Mouse (Mus musculus) embryonic facial prominence, embryonic 15.5 days (tissue): ENCODE data around the gene Gm5129. TPM values are rescaled to one million over a fixed set of nuclear protein-coding genes. Genes with fewer than 3 reads are reported as not detected.
"Not testable (repeated sequence)": the region's sequence is repeated elsewhere in the genome, so short reads cannot be mapped to it uniquely, and the experiment has no call there.

ENCODE experiments used
- ATAC-seq: fragments of 200-750 bp; cut with Nextera tagmentation; 2 replicates; pipeline ENCODE4 v1.8.0; 2017; ENCODE audit warnings: low read depth, moderate TSS enrichment; ENCODE audit not compliant: insufficient number of reproducible peaks, low FRiP score, low TSS enrichment
- H3K27ac ChIP-seq: fragments of 300-500 bp; sonication (generic); replicated peaks from 2 replicates; pipeline ENCODE4 v1.5.1; 2015; ENCODE audit warnings: mild to moderate bottlenecking, inconsistent platforms
- H3K27me3 ChIP-seq: fragments of 300-500 bp; sonication (generic); 2 replicates; pipeline ENCODE4 v1.6.1; 2015; ENCODE audit warnings: inconsistent platforms
- H3K36me3 ChIP-seq: fragments of 300-500 bp; sonication (generic); 2 replicates; pipeline ENCODE4 v1.6.1; 2015; ENCODE audit warnings: mild to moderate bottlenecking, inconsistent platforms
- H3K4me1 ChIP-seq: fragments of 300-500 bp; sonication (generic); 2 replicates; pipeline ENCODE4 v1.6.1; 2015; ENCODE audit warnings: inconsistent platforms
- H3K4me2 ChIP-seq: fragments of 300-500 bp; sonication (generic); replicated peaks from 2 replicates; pipeline ENCODE4 v1.6.1; 2015; ENCODE audit warnings: mild to moderate bottlenecking, inconsistent platforms
- H3K4me3 ChIP-seq: fragments of 300-500 bp; sonication (generic); replicated peaks from 2 replicates; pipeline ENCODE4 v1.5.1; 2015; ENCODE audit warnings: mild to moderate bottlenecking, inconsistent platforms
- H3K9ac ChIP-seq: fragments of 300-500 bp; sonication (generic); 2 replicates; pipeline ENCODE4 v1.6.1; 2015; ENCODE audit warnings: inconsistent platforms
- H3K9me3 ChIP-seq: fragments of 300-500 bp; sonication (generic); replicated peaks from 2 replicates; pipeline ENCODE4 v1.6.1; 2016; ENCODE audit warnings: inconsistent platforms
- WGBS: fragments of 180-500 bp; shearing (Covaris S2); methylation state at CpG from one replicate; pipeline ENCODE4 v1.1.7; 2015; 5-methylcytosine and 5-hydroxymethylcytosine counted together
- polyA plus RNA-seq: library from polyadenylated mRNA; unstranded; fragments of >200 nt; fragmentation: Nextera tagmentation; extraction: Ambion mirVana; gene quantifications from 2 replicates; pipeline ENCODE4 v1.2.1, GENCODE M21; 2015

Gm5129 gene
- polyA plus RNA-seq, 1 experiment from 2014 or later, result not detected

- Histone ChIP-seq H3K4me2 (no peak overlapping the region), H3K9me3 (no peaks in the 10 kb centered on the region), H3K4me3 (no peak overlapping the region), H3K9ac (no peak overlapping the region), H3K27ac (no peak overlapping the region), H3K4me1 (no peaks in the 10 kb centered on the region), H3K27me3 (no peaks in the 10 kb centered on the region), H3K36me3 (peaks cover 77% of the 10 kb centered on the region)
- ATAC-seq, result no peak
These were observed 17.2 kb upstream of the Gm5129 start for GRCm38 (mm10) chr5:29752894-29753293.

- Histone ChIP-seq H3K27ac (no peak overlapping the region), H3K27me3 (no peaks in the 10 kb centered on the region), H3K9me3 (no peaks in the 10 kb centered on the region), H3K4me2 (no peak overlapping the region), H3K36me3 (peaks cover 65% of the 10 kb centered on the region), H3K4me1 (no peaks in the 10 kb centered on the region), H3K9ac (no peak overlapping the region), H3K4me3 (no peak overlapping the region)
- ATAC-seq, result no peak
These were observed 15.6 kb upstream of the Gm5129 start for GRCm38 (mm10) chr5:29751306-29751705.

- Histone ChIP-seq H3K27me3 (no peaks in the 10 kb centered on the region), H3K4me2 (no peak overlapping the region), H3K9ac (no peak overlapping the region), H3K36me3 (peaks cover 34% of the 10 kb centered on the region), H3K27ac (no peak overlapping the region), H3K4me3 (no peak overlapping the region), H3K4me1 (no peaks in the 10 kb centered on the region), H3K9me3 (no peaks in the 10 kb centered on the region)
- ATAC-seq, result no peak
- 91% methylated on average over 2 of the region's 2 CpGs for WGBS
These were observed 11.9 kb upstream of the Gm5129 start for GRCm38 (mm10) chr5:29747661-29748060.

DNA sequence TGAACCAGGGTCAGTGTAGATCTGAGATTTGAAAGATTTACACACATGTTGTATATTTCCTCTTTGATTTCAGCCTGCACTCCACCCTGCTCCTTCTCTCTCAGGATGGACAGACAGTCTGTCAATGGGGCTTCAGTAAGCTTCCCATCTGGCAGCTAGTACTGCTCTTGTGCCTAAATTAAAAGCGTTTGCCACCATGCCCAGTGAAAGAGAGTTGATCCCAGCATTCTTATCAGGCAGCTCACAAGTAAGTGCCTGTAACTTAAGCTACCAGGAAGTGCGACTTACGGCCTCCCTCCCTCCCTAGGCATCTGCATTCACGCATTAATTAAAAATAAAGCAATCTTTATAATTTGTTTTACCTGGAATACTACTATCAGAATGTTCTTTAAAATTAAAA lies 5.4 kb upstream of the Gm5129 start:
- Histone ChIP-seq H3K27ac (no peak overlapping the region), H3K27me3 (no peaks in the 10 kb centered on the region), H3K36me3 (peaks cover 6% of the 10 kb centered on the region; the same call in 1 of the 2 replicates), H3K9me3 (no peaks in the 10 kb centered on the region), H3K9ac (no peak overlapping the region), H3K4me2 (no peak overlapping the region), H3K4me3 (no peak overlapping the region), H3K4me1 (peaks cover 16% of the 10 kb centered on the region)
- 73% methylated on average over 4 of the region's 4 CpGs for WGBS
- ATAC-seq, result no peak

DNA sequence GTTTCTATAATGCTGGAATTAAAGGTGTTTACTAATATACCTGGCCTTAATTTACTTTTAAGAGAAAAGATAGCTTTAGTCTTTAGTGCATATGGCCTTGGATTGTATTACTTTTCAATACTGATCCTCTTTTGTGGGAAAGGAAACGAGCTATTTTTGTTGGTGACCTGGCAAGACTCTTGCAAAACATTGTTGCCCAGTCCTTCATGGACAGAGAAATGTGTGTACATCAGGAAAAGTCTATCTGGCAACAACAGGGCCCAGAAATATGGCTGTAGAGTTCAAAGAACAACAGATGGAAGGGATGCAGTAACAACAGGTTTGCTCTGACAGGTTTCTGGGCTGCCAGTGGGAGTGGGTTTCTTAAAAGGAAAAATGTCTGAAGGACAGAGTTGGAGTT lies 4.9 kb upstream of the Gm5129 start:
- Histone ChIP-seq H3K9ac (no peak overlapping the region), H3K4me2 (no peak overlapping the region), H3K27me3 (no peaks in the 10 kb centered on the region), H3K36me3 (peaks cover 6% of the 10 kb centered on the region; the same call in 1 of the 2 replicates), H3K4me1 (peaks cover 16% of the 10 kb centered on the region), H3K27ac (no peak overlapping the region), H3K9me3 (no peaks in the 10 kb centered on the region), H3K4me3 (no peak overlapping the region)
- WGBS, result 71% methylated on average over 1 of the region's 1 CpGs
- no peak for ATAC-seq

- 82% methylated on average over 4 of the region's 4 CpGs for WGBS
- no peaks in the 10 kb centered on the region for H3K9me3 ChIP-seq
- H3K4me2 ChIP-seq, result no peak overlapping the region
- H3K4me1 ChIP-seq, result peaks cover 20% of the 10 kb centered on the region
- no peak overlapping the region for H3K9ac ChIP-seq
- no peak overlapping the region for H3K27ac ChIP-seq
- H3K36me3 ChIP-seq, result peaks cover 6% of the 10 kb centered on the region; the same call in 1 of the 2 replicates
- no peak for ATAC-seq
- no peak overlapping the region for H3K4me3 ChIP-seq
- no peaks in the 10 kb centered on the region for H3K27me3 ChIP-seq
These were observed 2.3 kb upstream of the Gm5129 start for GRCm38 (mm10) chr5:29738076-29738475.

GRCm38 (mm10) chr5:29737471-29737870 lies 1.7 kb upstream of the Gm5129 start:
- Histone ChIP-seq H3K27ac (no peak overlapping the region), H3K4me3 (peak overlapping the region; percentile 65), H3K9ac (no peak overlapping the region), H3K27me3 (no peaks in the 10 kb centered on the region), H3K36me3 (peaks cover 3% of the 10 kb centered on the region; the same call in 1 of the 2 replicates), H3K4me1 (peaks cover 20% of the 10 kb centered on the region), H3K4me2 (peak overlapping the region; percentile 51), H3K9me3 (no peaks in the 10 kb centered on the region)
- WGBS, result 91% methylated on average over 5 of the region's 5 CpGs
- ATAC-seq, result no peak

DNA sequence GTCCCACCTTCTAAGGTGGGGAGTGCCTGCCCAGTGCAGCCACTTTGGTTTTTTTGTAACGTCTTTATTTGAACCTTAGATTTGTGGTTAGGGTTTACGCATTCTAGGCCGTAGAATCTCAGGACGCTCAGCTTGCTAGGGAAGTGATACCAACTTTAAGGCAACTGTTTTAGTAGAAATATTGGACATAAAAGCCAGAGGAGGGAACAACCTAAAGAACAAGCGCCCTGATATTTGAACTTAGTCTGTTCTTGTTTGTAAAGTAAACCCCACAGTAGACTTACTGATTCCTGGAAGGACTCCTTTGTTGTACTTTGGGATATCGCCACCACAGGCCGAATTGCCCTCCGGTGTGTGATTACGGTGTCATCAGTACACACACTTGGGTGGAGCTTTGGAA lies 1.2 kb upstream of the Gm5129 start:
- H3K4me3 ChIP-seq, result peak overlapping the region; percentile 65
- H3K27me3 ChIP-seq, result no peaks in the 10 kb centered on the region
- H3K4me2 ChIP-seq, result peak overlapping the region; percentile 51
- H3K36me3 ChIP-seq, result no peaks in the 10 kb centered on the region
- no peak for ATAC-seq
- WGBS, result 53% methylated on average over 9 of the region's 9 CpGs
- no peak overlapping the region for H3K27ac ChIP-seq
- 0 out of 2 replicates have a peak overlapping the region, but pooled peaks have one; percentile 76 for H3K9ac ChIP-seq
- H3K9me3 ChIP-seq, result no peaks in the 10 kb centered on the region
- peaks cover 20% of the 10 kb centered on the region for H3K4me1 ChIP-seq

DNA sequence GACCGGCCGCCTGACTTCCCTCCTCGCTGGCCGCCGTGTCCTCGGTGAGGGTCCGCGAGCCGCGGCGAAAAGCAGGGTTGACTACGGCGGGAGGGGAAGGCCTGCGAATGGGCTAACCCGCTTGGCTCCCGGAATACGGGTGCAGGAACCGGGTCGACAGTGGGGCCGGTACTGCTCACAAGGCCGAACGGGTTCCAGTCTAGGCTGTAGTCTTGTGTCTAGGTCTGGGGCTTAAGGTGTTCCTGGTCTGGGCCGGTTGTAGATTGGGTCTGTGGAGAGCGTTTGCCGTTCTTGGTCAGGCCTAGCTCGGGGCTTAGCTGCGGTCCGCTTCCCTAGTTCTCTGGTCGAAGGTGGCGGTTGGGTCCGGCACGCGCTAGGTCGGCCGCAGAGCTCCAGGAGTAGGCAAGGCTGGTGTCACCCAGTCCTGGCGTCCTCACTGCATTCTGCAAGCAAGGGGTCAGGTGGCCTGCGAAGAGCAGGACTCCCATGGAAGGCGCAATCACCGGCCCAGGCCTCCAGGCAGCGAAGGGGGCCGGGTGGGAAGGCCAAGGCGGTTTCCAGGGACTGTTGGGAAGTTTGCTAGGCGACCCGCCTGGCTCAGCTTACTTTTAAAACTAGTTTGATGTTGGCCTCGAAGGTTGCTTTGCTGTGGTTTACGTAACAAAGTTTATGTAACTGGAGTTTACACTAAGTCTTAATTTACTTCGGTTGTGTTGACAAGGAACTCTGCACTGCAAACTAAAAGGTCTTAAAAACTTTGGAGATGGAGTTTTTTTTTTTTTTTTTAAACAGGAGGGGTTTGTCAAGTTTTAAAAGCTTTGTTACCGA lies 551 bp upstream of the Gm5129 start:
- Histone ChIP-seq H3K9me3 (no peaks in the 10 kb centered on the region), H3K4me2 (peak overlapping the region; percentile 51), H3K27me3 (no peaks in the 10 kb centered on the region), H3K36me3 (no peaks in the 10 kb centered on the region), H3K9ac (peak overlapping the region; percentile 76), H3K4me3 (peak overlapping the region; percentile 65), H3K27ac (peak overlapping the region; percentile 94), H3K4me1 (peaks cover 20% of the 10 kb centered on the region)
- WGBS, result 1% methylated on average over 48 of the region's 48 CpGs
- ATAC-seq, result peak; percentile 55

GRCm38 (mm10) chr5:29734831-29735510 lies 765 bp downstream of the Gm5129 start:
- ATAC-seq, result no peak
- Histone ChIP-seq H3K9me3 (no peaks in the 10 kb centered on the region), H3K4me2 (peak overlapping the region; percentile 51), H3K9ac (peak overlapping the region; percentile 76), H3K27me3 (no peaks in the 10 kb centered on the region), H3K27ac (peak overlapping the region; percentile 94), H3K4me1 (peaks cover 20% of the 10 kb centered on the region), H3K36me3 (no peaks in the 10 kb centered on the region), H3K4me3 (peak overlapping the region; percentile 65)
- 54% methylated on average over 6 of the region's 6 CpGs for WGBS

- 74% methylated on average over 5 of the region's 5 CpGs for WGBS
- not testable (repeated sequence) for H3K36me3 ChIP-seq, ATAC-seq, H3K9ac ChIP-seq, H3K4me2 ChIP-seq, H3K27me3 ChIP-seq, H3K4me3 ChIP-seq, H3K4me1 ChIP-seq, H3K27ac ChIP-seq, H3K9me3 ChIP-seq
These were observed 9.7 kb downstream of the Gm5129 start for GRCm38 (mm10) chr5:29726070-29726469.
